Mouse (Mus musculus) intestine, embryonic 14.5 days (tissue): ENCODE measurements around the gene Gm11985. TPM values are rescaled to one million over a fixed set of nuclear protein-coding genes. Genes with fewer than 3 reads are reported as not detected.

ENCODE experiments used
- ATAC-seq: fragments of 200-750 bp; cut with Nextera tagmentation; replicated peaks from 2 replicates; pipeline ENCODE4 v1.8.0; 2017; ENCODE audit warnings: low read depth, moderate number of reproducible peaks, moderate TSS enrichment, moderate library complexity; ENCODE audit not compliant: low FRiP score, low TSS enrichment
- DNase-seq: peaks from one replicate; pipeline ENCODE4 v3.0.0-alpha.2; 2018; ENCODE audit warnings: low spot score
- H3K27ac ChIP-seq: fragments of 300-500 bp; sonication (generic); 2 replicates; pipeline ENCODE4 v1.5.1; 2014; ENCODE audit warnings: low read depth, mild to moderate bottlenecking, control low read depth
- H3K27me3 ChIP-seq: fragments of 300-500 bp; sonication (generic); replicated peaks from 2 replicates; pipeline ENCODE4 v1.6.1; 2014; ENCODE audit warnings: low read length, control low read depth; ENCODE audit not compliant: control insufficient read depth, insufficient read depth
- H3K36me3 ChIP-seq: fragments of 300-500 bp; sonication (generic); 2 replicates; pipeline ENCODE4 v1.6.1; 2014; ENCODE audit warnings: low read length, control low read depth; ENCODE audit not compliant: control insufficient read depth, insufficient read depth
- H3K4me1 ChIP-seq: fragments of 300-500 bp; sonication (generic); replicated peaks from 2 replicates; pipeline ENCODE4 v1.6.1; 2014; ENCODE audit warnings: low read length, control low read depth, mixed read lengths; ENCODE audit not compliant: control insufficient read depth, insufficient read depth
- H3K4me2 ChIP-seq: fragments of 300-500 bp; sonication (generic); 2 replicates; pipeline ENCODE4 v1.6.1; 2014; ENCODE audit warnings: low read length
- H3K4me3 ChIP-seq: fragments of 300-500 bp; sonication (generic); 2 replicates; pipeline ENCODE4 v1.5.1; 2014; ENCODE audit warnings: low read depth, low read length, control low read depth, mixed read lengths
- H3K9ac ChIP-seq: fragments of 300-500 bp; sonication (generic); 2 replicates; pipeline ENCODE4 v1.6.1; 2014; ENCODE audit warnings: mild to moderate bottlenecking, low read length
- H3K9me3 ChIP-seq: fragments of 300-500 bp; sonication (generic); 2 replicates; pipeline ENCODE4 v1.6.1; 2016; ENCODE audit warnings: low read length, control low read depth; ENCODE audit not compliant: control insufficient read depth
- WGBS: fragments of 180-500 bp; shearing (Covaris S2); extraction: QIAGEN DNeasy Blood & Tissue Kit; methylation state at CpG from one replicate; pipeline ENCODE4 v1.1.7; 2014; 5-methylcytosine and 5-hydroxymethylcytosine counted together
- polyA plus RNA-seq: library from polyadenylated mRNA; unstranded; fragments of >200 nt; fragmentation: Nextera tagmentation; extraction: Ambion mirVana; gene quantifications from 2 replicates; pipeline ENCODE4 v1.2.1, GENCODE M21; 2014

Gene Gm11985
- polyA plus RNA-seq, 1 experiment from 2014 or later = not detected

- peak overlapping the region; percentile 54 for H3K4me3 ChIP-seq
These were observed 23.9 kb upstream of the Gm11985 start for GRCm38 (mm10) chr11:7212126-7212798.

GRCm38 (mm10) chr11:7211211-7211610 is 22.8 kb upstream of the Gm11985 start:
- peak overlapping the region; percentile 23; the same call in 1 of the 2 replicates for H3K4me2 ChIP-seq
- H3K36me3 ChIP-seq = no peaks in the 10 kb centered on the region
- 25% methylated on average over 9 of the region's 9 CpGs for WGBS
- H3K4me3 ChIP-seq = no peak overlapping the region
- no peak for DNase-seq
- no peak overlapping the region for H3K27ac ChIP-seq
- peaks cover 44% of the 10 kb centered on the region for H3K27me3 ChIP-seq
- no peaks in the 10 kb centered on the region for H3K9me3 ChIP-seq
- H3K9ac ChIP-seq = no peak overlapping the region
- H3K4me1 ChIP-seq = peaks cover 10% of the 10 kb centered on the region
- no peak for ATAC-seq

More at GRCm38 (mm10) chr11:7212126-7212798, 23.9 kb upstream of the Gm11985 start:
- peak overlapping the region; percentile 90 for H3K4me2 ChIP-seq
- ATAC-seq (no peak), DNase-seq (no peak)
- no peak overlapping the region for H3K27ac ChIP-seq
- 18% methylated on average over 17 of the region's 17 CpGs for WGBS
- no peak overlapping the region for H3K9ac ChIP-seq
- no peaks in the 10 kb centered on the region for H3K9me3 ChIP-seq
- peaks cover 10% of the 10 kb centered on the region for H3K4me1 ChIP-seq
- H3K36me3 ChIP-seq = no peaks in the 10 kb centered on the region
- H3K27me3 ChIP-seq = peaks cover 44% of the 10 kb centered on the region

- Histone ChIP-seq H3K4me3 (no peak overlapping the region), H3K9ac (no peak overlapping the region), H3K27me3 (peaks cover 41% of the 10 kb centered on the region), H3K27ac (no peak overlapping the region), H3K9me3 (no peaks in the 10 kb centered on the region), H3K4me1 (peaks cover 10% of the 10 kb centered on the region), H3K36me3 (no peaks in the 10 kb centered on the region), H3K4me2 (no peak overlapping the region)
- WGBS = 14% methylated on average over 6 of the region's 6 CpGs
- peak; percentile 89 for DNase-seq
- ATAC-seq = peak; percentile 36; the same call in 1 of the 2 replicates
These were observed 22.0 kb upstream of the Gm11985 start for GRCm38 (mm10) chr11:7210343-7210742.

GRCm38 (mm10) chr11:7203846-7204245 is 15.5 kb upstream of the Gm11985 start:
- no peak for ATAC-seq
- Histone ChIP-seq H3K36me3 (no peaks in the 10 kb centered on the region), H3K27ac (no peak overlapping the region), H3K4me1 (no peaks in the 10 kb centered on the region), H3K9me3 (no peaks in the 10 kb centered on the region), H3K4me2 (no peak overlapping the region), H3K27me3 (no peaks in the 10 kb centered on the region), H3K4me3 (no peak overlapping the region), H3K9ac (no peak overlapping the region)
- WGBS = 84% methylated on average over 9 of the region's 9 CpGs
- no peak for DNase-seq

GRCm38 (mm10) chr11:7202206-7202605 is 13.8 kb upstream of the Gm11985 start:
- H3K4me1 ChIP-seq = no peaks in the 10 kb centered on the region
- DNase-seq (no peak), ATAC-seq (no peak)
- WGBS = 75% methylated on average over 7 of the region's 7 CpGs
- H3K36me3 ChIP-seq = no peaks in the 10 kb centered on the region
- H3K4me2 ChIP-seq = no peak overlapping the region
- H3K27me3 ChIP-seq = no peaks in the 10 kb centered on the region
- H3K4me3 ChIP-seq = no peak overlapping the region
- no peak overlapping the region for H3K27ac ChIP-seq
- no peaks in the 10 kb centered on the region for H3K9me3 ChIP-seq
- H3K9ac ChIP-seq = no peak overlapping the region

- Histone ChIP-seq H3K4me2 (no peak overlapping the region), H3K9ac (no peak overlapping the region)
- 85% methylated on average over 9 of the region's 9 CpGs for WGBS
These were observed 12.0 kb upstream of the Gm11985 start for GRCm38 (mm10) chr11:7200393-7200783.

GRCm38 (mm10) chr11:7199736-7200392 is 11.5 kb upstream of the Gm11985 start:
- Histone ChIP-seq H3K27me3 (no peaks in the 10 kb centered on the region), H3K9ac (no peak overlapping the region), H3K27ac (no peak overlapping the region), H3K9me3 (0 out of 2 replicates have a peak, but pooled peaks cover 2% of the 10 kb centered on the region), H3K4me1 (no peaks in the 10 kb centered on the region), H3K4me3 (no peak overlapping the region), H3K4me2 (no peak overlapping the region), H3K36me3 (no peaks in the 10 kb centered on the region)
- 57% methylated on average over 14 of the region's 14 CpGs for WGBS
- ATAC-seq (no peak), DNase-seq (no peak)

More at GRCm38 (mm10) chr11:7200393-7200783, 12.0 kb upstream of the Gm11985 start:
- Histone ChIP-seq H3K27me3 (no peaks in the 10 kb centered on the region), H3K9me3 (no peaks in the 10 kb centered on the region), H3K4me3 (no peak overlapping the region), H3K36me3 (no peaks in the 10 kb centered on the region), H3K4me1 (no peaks in the 10 kb centered on the region), H3K27ac (no peak overlapping the region)
- no peak for ATAC-seq
- no peak for DNase-seq

GRCm38 (mm10) chr11:7198481-7199256 is 10.3 kb upstream of the Gm11985 start:
- DNase-seq = no peak
- ATAC-seq = no peak
- Histone ChIP-seq H3K36me3 (no peaks in the 10 kb centered on the region), H3K9me3 (0 out of 2 replicates have a peak, but pooled peaks cover 4% of the 10 kb centered on the region), H3K4me2 (no peak overlapping the region), H3K27ac (no peak overlapping the region), H3K4me1 (no peaks in the 10 kb centered on the region), H3K27me3 (no peaks in the 10 kb centered on the region), H3K4me3 (no peak overlapping the region), H3K9ac (no peak overlapping the region)
- WGBS = 61% methylated on average over 10 of the region's 10 CpGs
